Mouse (Mus musculus) olfactory bulb, adult 2 months (tissue): ENCODE data around the gene Ube2s.

Experiments
- CTCF ChIP-seq: fragments of 200-500 bp; IDR thresholded peaks from 2 replicates; pipeline ENCODE4 v1.5.1; 2012; ENCODE audit warnings: low read depth, mild to moderate bottlenecking, low read length, moderate library complexity; ENCODE audit not compliant: insufficient read depth
- POLR2A ChIP-seq: fragments of 200-500 bp; IDR thresholded peaks from 2 replicates; pipeline ENCODE4 v1.6.1; 2012; ENCODE audit warnings: mild to moderate bottlenecking, low read depth, low read length, moderate library complexity; ENCODE audit not compliant: insufficient read depth

DNA sequence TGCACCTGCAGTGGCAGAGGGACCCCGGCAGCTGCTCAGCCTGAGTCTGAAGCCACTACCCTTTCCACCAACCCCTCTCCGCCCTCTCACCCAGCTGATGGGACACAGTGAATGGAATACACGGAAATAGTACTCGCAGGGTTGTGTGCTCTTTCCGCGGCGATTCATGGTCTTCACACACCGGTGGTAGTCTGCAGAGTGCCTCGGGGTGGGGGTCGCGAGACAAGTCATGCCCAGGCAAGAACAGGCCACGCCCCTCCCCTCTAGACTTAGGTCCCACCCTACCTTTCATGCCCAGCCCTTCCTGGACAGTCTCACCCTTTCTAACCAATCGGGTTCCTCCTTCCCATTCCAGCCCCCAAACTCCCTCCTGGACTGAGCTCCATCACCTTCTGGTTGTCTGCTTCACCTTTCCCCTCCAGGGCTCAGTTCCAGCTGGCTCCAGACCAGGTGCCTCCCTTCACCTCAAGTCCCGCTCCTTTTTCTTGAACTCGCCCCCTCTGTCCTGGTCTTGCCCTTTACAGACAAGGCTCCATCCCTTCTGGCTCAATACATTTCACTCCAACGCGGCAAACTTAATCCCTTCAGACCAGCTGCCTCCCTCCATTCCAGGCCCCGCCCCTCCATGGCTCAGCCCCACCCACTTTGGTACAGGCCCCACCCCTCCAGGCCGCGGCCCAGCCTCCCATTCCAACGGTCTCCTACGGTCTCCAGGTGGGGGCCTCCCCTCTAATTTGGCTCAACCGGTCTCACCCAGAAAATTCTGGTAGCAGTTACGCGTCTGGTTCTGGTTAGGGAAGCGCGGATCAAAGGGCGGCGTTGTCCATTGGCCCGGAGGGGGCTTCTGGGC, 60.2 kb downstream of the Ube2s start:
- TF ChIP-seq CTCF (no peak), POLR2A (no peak)
